Mouse (Mus musculus): ENCODE results near the gene Arnt2. TPM values are rescaled to one million over a fixed set of nuclear protein-coding genes. Genes with fewer than 3 reads are reported as not detected.

The Arnt2 gene
- polyA plus RNA-seq, 1 experiment: 5.6 TPM

GRCm38 (mm10) chr7:84377330-84377729 lies 32.6 kb downstream of the Arnt2 start:
- no peaks in the 10 kb centered on the region for H3K4me1 ChIP-seq (ENCODE audit: control insufficient read depth, insufficient read depth, low read length)
- no peak overlapping the region for H3K27ac ChIP-seq (ENCODE audit: control insufficient read depth, insufficient read depth, low read depth, low read length)
- H3K4me3 ChIP-seq (ENCODE audit: control insufficient read depth, low read depth, low read length): no peak overlapping the region
- TF ChIP-seq POLR2A (IDR thresholded peaks at IDR 0.05; ENCODE audit: control insufficient read depth, low read depth, low read length): no peak
- no peak for TF ChIP-seq CTCF (IDR thresholded peaks at IDR 0.05; ENCODE audit: control insufficient read depth, insufficient read depth, insufficient replicate concordance, low read depth, low read length)
- H3K36me3 ChIP-seq (ENCODE audit: control insufficient read depth, insufficient read depth, low read length): no peaks in the 10 kb centered on the region
- H3K27me3 ChIP-seq (ENCODE audit: control insufficient read depth, insufficient read depth, low read length): no peaks in the 10 kb centered on the region

GRCm38 (mm10) chr7:84373691-84374090 lies 36.3 kb downstream of the Arnt2 start:
- TF ChIP-seq CTCF (IDR thresholded peaks at IDR 0.05; ENCODE audit: control insufficient read depth, insufficient read depth, insufficient replicate concordance, low read depth, low read length): no peak
- TF ChIP-seq POLR2A (IDR thresholded peaks at IDR 0.05; ENCODE audit: control insufficient read depth, low read depth, low read length): no peak
- Histone ChIP-seq H3K4me3 (ENCODE audit: control insufficient read depth, low read depth, low read length) (no peak overlapping the region), H3K27ac (ENCODE audit: control insufficient read depth, insufficient read depth, low read depth, low read length) (no peak overlapping the region), H3K36me3 (ENCODE audit: control insufficient read depth, insufficient read depth, low read length) (no peaks in the 10 kb centered on the region), H3K4me1 (ENCODE audit: control insufficient read depth, insufficient read depth, low read length) (no peaks in the 10 kb centered on the region), H3K27me3 (ENCODE audit: control insufficient read depth, insufficient read depth, low read length) (no peaks in the 10 kb centered on the region)

- Histone ChIP-seq H3K27ac (ENCODE audit: control insufficient read depth, insufficient read depth, low read depth, low read length) (no peak overlapping the region), H3K4me3 (ENCODE audit: control insufficient read depth, low read depth, low read length) (no peak overlapping the region), H3K36me3 (ENCODE audit: control insufficient read depth, insufficient read depth, low read length) (no peaks in the 10 kb centered on the region), H3K4me1 (ENCODE audit: control insufficient read depth, insufficient read depth, low read length) (no peaks in the 10 kb centered on the region), H3K27me3 (ENCODE audit: control insufficient read depth, insufficient read depth, low read length) (no peaks in the 10 kb centered on the region)
- TF ChIP-seq CTCF (IDR thresholded peaks at IDR 0.05; ENCODE audit: control insufficient read depth, insufficient read depth, insufficient replicate concordance, low read depth, low read length): no peak
- no peak for TF ChIP-seq POLR2A (IDR thresholded peaks at IDR 0.05; ENCODE audit: control insufficient read depth, low read depth, low read length)
Measured at GRCm38 (mm10) chr7:84372871-84373270, 37.1 kb downstream of the Arnt2 start.

- no peak overlapping the region for H3K27ac ChIP-seq (ENCODE audit: control insufficient read depth, insufficient read depth, low read depth, low read length)
- no peaks in the 10 kb centered on the region for H3K4me1 ChIP-seq (ENCODE audit: control insufficient read depth, insufficient read depth, low read length)
- TF ChIP-seq CTCF (IDR thresholded peaks at IDR 0.05; ENCODE audit: control insufficient read depth, insufficient read depth, insufficient replicate concordance, low read depth, low read length): no peak
- TF ChIP-seq POLR2A (IDR thresholded peaks at IDR 0.05; ENCODE audit: control insufficient read depth, low read depth, low read length): no peak
- H3K36me3 ChIP-seq (ENCODE audit: control insufficient read depth, insufficient read depth, low read length): no peaks in the 10 kb centered on the region
- H3K27me3 ChIP-seq (ENCODE audit: control insufficient read depth, insufficient read depth, low read length): no peaks in the 10 kb centered on the region
- H3K4me3 ChIP-seq (ENCODE audit: control insufficient read depth, low read depth, low read length): no peak overlapping the region
Measured at GRCm38 (mm10) chr7:84372280-84372679, 37.7 kb downstream of the Arnt2 start.

GRCm38 (mm10) chr7:84370911-84371592 lies 38.9 kb downstream of the Arnt2 start:
- H3K36me3 ChIP-seq (ENCODE audit: control insufficient read depth, insufficient read depth, low read length): no peaks in the 10 kb centered on the region
- no peak overlapping the region for H3K27ac ChIP-seq (ENCODE audit: control insufficient read depth, insufficient read depth, low read depth, low read length)
- TF ChIP-seq CTCF (IDR thresholded peaks at IDR 0.05; ENCODE audit: control insufficient read depth, insufficient read depth, insufficient replicate concordance, low read depth, low read length) (no peak), POLR2A (IDR thresholded peaks at IDR 0.05; ENCODE audit: control insufficient read depth, low read depth, low read length) (no peak)
- H3K27me3 ChIP-seq (ENCODE audit: control insufficient read depth, insufficient read depth, low read length): no peaks in the 10 kb centered on the region
- no peak overlapping the region for H3K4me3 ChIP-seq (ENCODE audit: control insufficient read depth, low read depth, low read length)
- no peaks in the 10 kb centered on the region for H3K4me1 ChIP-seq (ENCODE audit: control insufficient read depth, insufficient read depth, low read length)

GRCm38 (mm10) chr7:84366251-84366650 lies 43.7 kb downstream of the Arnt2 start:
- TF ChIP-seq CTCF (IDR thresholded peaks at IDR 0.05; ENCODE audit: control insufficient read depth, insufficient read depth, insufficient replicate concordance, low read depth, low read length): no peak
- TF ChIP-seq POLR2A (IDR thresholded peaks at IDR 0.05; ENCODE audit: control insufficient read depth, low read depth, low read length): no peak
- no peak overlapping the region for H3K4me3 ChIP-seq (ENCODE audit: control insufficient read depth, low read depth, low read length)
- H3K36me3 ChIP-seq (ENCODE audit: control insufficient read depth, insufficient read depth, low read length): no peaks in the 10 kb centered on the region
- no peaks in the 10 kb centered on the region for H3K4me1 ChIP-seq (ENCODE audit: control insufficient read depth, insufficient read depth, low read length)
- H3K27me3 ChIP-seq (ENCODE audit: control insufficient read depth, insufficient read depth, low read length): no peaks in the 10 kb centered on the region
- no peak overlapping the region for H3K27ac ChIP-seq (ENCODE audit: control insufficient read depth, insufficient read depth, low read depth, low read length)

- Histone ChIP-seq H3K27me3 (ENCODE audit: control insufficient read depth, insufficient read depth, low read length) (no peaks in the 10 kb centered on the region), H3K4me1 (ENCODE audit: control insufficient read depth, insufficient read depth, low read length) (no peaks in the 10 kb centered on the region), H3K4me3 (ENCODE audit: control insufficient read depth, low read depth, low read length) (no peak overlapping the region), H3K27ac (ENCODE audit: control insufficient read depth, insufficient read depth, low read depth, low read length) (no peak overlapping the region), H3K36me3 (ENCODE audit: control insufficient read depth, insufficient read depth, low read length) (no peaks in the 10 kb centered on the region)
- TF ChIP-seq POLR2A (IDR thresholded peaks at IDR 0.05; ENCODE audit: control insufficient read depth, low read depth, low read length) (no peak), CTCF (IDR thresholded peaks at IDR 0.05; ENCODE audit: control insufficient read depth, insufficient read depth, insufficient replicate concordance, low read depth, low read length) (no peak)
Measured at GRCm38 (mm10) chr7:84362711-84363110, 47.3 kb downstream of the Arnt2 start.

Measured in testis, adult 2 months (tissue).